Mouse (Mus musculus) ES-CJ7 (cell line): ENCODE measurements around the gene Wbp4.
"Not testable (repeated sequence)": the region's sequence is repeated elsewhere in the genome, so short reads cannot be mapped to it uniquely, and the experiment has no call there.

Experiments
- DNase-seq: peaks from one replicate; pipeline ENCODE4 v3.0.0; 2011; ENCODE audit warnings: low read depth, low spot score

The Wbp4 gene

GRCm38 (mm10) chr14:79481339-79482151 is at the start of gene Wbp4:
TSS of gene Wbp4 (minus strand) at chr14:79481520.
- peak; percentile 94 for DNase-seq

GRCm38 (mm10) chr14:79530761-79531160 is 49.4 kb upstream of the Wbp4 start:
- no peak for DNase-seq

GRCm38 (mm10) chr14:79529581-79530554 is 48.5 kb upstream of the Wbp4 start:
- no peak for DNase-seq

GRCm38 (mm10) chr14:79527704-79528103 is 46.4 kb upstream of the Wbp4 start:
- no peak for DNase-seq

GRCm38 (mm10) chr14:79526106-79526505 is 44.8 kb upstream of the Wbp4 start:
- not testable (repeated sequence) for DNase-seq

GRCm38 (mm10) chr14:79522387-79522786 is 41.1 kb upstream of the Wbp4 start:
- no peak for DNase-seq

GRCm38 (mm10) chr14:79521471-79522117 is 40.3 kb upstream of the Wbp4 start:
- no peak for DNase-seq

GRCm38 (mm10) chr14:79521056-79521455 is 39.7 kb upstream of the Wbp4 start:
- DNase-seq, result no peak

- DNase-seq, result no peak
Measured at GRCm38 (mm10) chr14:79520612-79521011, 39.3 kb upstream of the Wbp4 start.

- DNase-seq, result no peak
Measured at GRCm38 (mm10) chr14:79519663-79519975, 38.3 kb upstream of the Wbp4 start.

GRCm38 (mm10) chr14:79518761-79519662 is 37.7 kb upstream of the Wbp4 start:
- DNase-seq, result no peak

- no peak for DNase-seq
Measured at GRCm38 (mm10) chr14:79518123-79518522, 36.8 kb upstream of the Wbp4 start.

- DNase-seq, result no peak
Measured at GRCm38 (mm10) chr14:79517185-79517740, 35.9 kb upstream of the Wbp4 start.

GRCm38 (mm10) chr14:79516751-79517150 is 35.4 kb upstream of the Wbp4 start:
- no peak for DNase-seq

- no peak for DNase-seq
Measured at GRCm38 (mm10) chr14:79516243-79516610, 34.9 kb upstream of the Wbp4 start.

- no peak for DNase-seq
Measured at GRCm38 (mm10) chr14:79515511-79516242, 34.4 kb upstream of the Wbp4 start.

GRCm38 (mm10) chr14:79515100-79515499 is 33.8 kb upstream of the Wbp4 start:
- DNase-seq, result no peak

- DNase-seq, result peak; percentile 36
Measured at GRCm38 (mm10) chr14:79513951-79514350, 32.6 kb upstream of the Wbp4 start.

GRCm38 (mm10) chr14:79511521-79511920 is 30.2 kb upstream of the Wbp4 start:
- DNase-seq, result no peak

- no peak for DNase-seq
Measured at GRCm38 (mm10) chr14:79508662-79509305, 27.5 kb upstream of the Wbp4 start.
